Mouse (Mus musculus) G1E (cell line): ENCODE data around the gene Lmbrd2.

Source experiments
- CTCF ChIP-seq: IDR thresholded peaks from 2 replicates; pipeline ENCODE4 v1.5.1; 2012; ENCODE audit warnings: low read depth, low read length, inconsistent platforms, mixed read lengths
- GATA1 ChIP-seq: IDR thresholded peaks from 2 replicates; pipeline ENCODE4 v1.6.1; 2012; ENCODE audit warnings: borderline replicate concordance, low read length, inconsistent platforms, mixed read lengths
- GATA2 ChIP-seq: IDR thresholded peaks from 2 replicates; pipeline ENCODE4 v1.6.1; 2012; ENCODE audit warnings: low read depth, low read length, inconsistent platforms, borderline replicate concordance
- POLR2AphosphoS5 ChIP-seq: IDR thresholded peaks from 2 replicates; pipeline ENCODE4 v1.6.1; 2012; ENCODE audit warnings: low read depth, low read length, inconsistent platforms; ENCODE audit not compliant: insufficient replicate concordance
- TAL1 ChIP-seq: conservative IDR thresholded peaks from 2 replicates; pipeline ENCODE4 v1.6.1; 2012; ENCODE audit warnings: low read depth, low read length, inconsistent platforms, mixed read lengths

- TF ChIP-seq GATA2 = no peak
- TF ChIP-seq CTCF = no peak
- TF ChIP-seq GATA1 = no peak
- TF ChIP-seq POLR2AphosphoS5 = no peak
- no peak for TF ChIP-seq TAL1
Observed at GRCm38 (mm10) chr15:9164125-9164524, 23.8 kb downstream of the Lmbrd2 start.
